Mouse (Mus musculus) megakaryocyte, embryonic 14.5 days (primary cell): ENCODE measurements at regions not wholly inside any gene's neighbourhood (a gene's known extent, or its start where the extent isn't known, plus 50 kb on each side); places are given as distances from the start of the nearest gene placed in this dataset.

Experiments
- FLI1 ChIP-seq: IDR thresholded peaks from 2 replicates; pipeline ENCODE4 v1.6.1; 2012; ENCODE audit warnings: low read length, inconsistent platforms, mixed read lengths
- GATA1 ChIP-seq: IDR thresholded peaks from 3 replicates; pipeline ENCODE4 v1.6.1; 2012; ENCODE audit warnings: mixed read lengths, low read length, inconsistent platforms, borderline replicate concordance

DNA sequence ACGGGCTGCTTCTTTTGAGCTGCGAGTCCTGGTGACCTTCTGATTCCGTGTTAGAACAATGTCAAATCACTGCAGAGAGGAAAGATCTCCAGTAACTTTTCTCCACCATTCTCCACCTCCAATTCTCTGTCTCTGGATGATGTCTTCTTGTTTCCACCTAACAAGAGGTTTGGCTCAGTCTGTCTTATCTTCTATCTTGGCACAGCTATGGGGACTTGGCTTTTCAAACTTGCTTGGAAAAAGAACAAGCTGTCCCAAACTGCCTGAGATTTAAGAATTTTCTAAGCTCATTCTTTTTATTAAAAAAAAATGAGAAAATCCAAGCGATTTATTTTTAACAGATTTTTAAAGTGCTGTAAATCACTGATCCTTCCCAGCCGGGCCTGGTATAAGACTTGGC lies 290.3 kb upstream of the Sox14 start:
- TF ChIP-seq FLI1 (no peak), GATA1 (no peak)
